Mouse (Mus musculus): ENCODE data around the gene Clk4. TPM values are rescaled to one million over a fixed set of nuclear protein-coding genes. Genes with fewer than 3 reads are reported as not detected.

The Clk4 gene
- polyA plus RNA-seq, 1 experiment: 0.47 TPM

DNA sequence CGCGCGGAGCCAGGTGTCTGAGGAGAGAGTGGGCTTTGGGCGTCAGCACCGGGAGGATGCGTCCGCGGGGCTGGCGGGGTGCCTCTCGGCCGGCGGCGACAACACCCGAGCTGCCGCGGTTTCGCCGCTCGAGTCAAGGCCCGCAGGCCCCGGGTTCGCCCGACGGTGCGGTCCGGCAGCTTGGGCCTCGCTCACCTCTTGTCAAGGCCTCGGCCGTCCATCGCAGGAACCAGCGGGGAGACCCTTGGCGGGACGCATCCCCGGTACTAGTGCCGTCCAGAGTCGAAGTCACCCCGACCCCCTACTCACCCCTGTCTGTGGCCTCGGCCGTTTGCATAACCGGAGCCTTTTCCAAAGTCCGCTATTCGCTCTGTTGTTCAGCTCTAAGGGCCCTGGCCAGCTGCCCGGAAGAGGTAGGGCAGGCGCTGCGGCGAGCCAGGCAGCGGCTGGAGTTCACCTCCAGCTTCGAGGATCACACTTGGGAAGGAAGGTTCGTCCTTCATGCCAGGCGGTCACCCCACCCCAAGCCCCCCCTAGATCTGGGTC lies 1.8 kb downstream of the Clk4 start:
- peaks cover 16% of the 10 kb centered on the region for H3K27me3 ChIP-seq (ENCODE audit: control insufficient read depth)
- peaks cover 35% of the 10 kb centered on the region for H3K36me3 ChIP-seq (ENCODE audit: control insufficient read depth)
- H3K9me3 ChIP-seq (ENCODE audit: control insufficient read depth, low read length): no peaks in the 10 kb centered on the region
- TF ChIP-seq GATA1 (IDR thresholded peaks at IDR 0.05; ENCODE audit: low read length) (no peak), TAL1 (IDR thresholded peaks at IDR 0.05; ENCODE audit: low read length) (no peak)
- H3K4me3 ChIP-seq (replicated peaks): peak overlapping the region; percentile 92
- H3K4me1 ChIP-seq (ENCODE audit: control insufficient read depth): peaks cover 47% of the 10 kb centered on the region

DNA sequence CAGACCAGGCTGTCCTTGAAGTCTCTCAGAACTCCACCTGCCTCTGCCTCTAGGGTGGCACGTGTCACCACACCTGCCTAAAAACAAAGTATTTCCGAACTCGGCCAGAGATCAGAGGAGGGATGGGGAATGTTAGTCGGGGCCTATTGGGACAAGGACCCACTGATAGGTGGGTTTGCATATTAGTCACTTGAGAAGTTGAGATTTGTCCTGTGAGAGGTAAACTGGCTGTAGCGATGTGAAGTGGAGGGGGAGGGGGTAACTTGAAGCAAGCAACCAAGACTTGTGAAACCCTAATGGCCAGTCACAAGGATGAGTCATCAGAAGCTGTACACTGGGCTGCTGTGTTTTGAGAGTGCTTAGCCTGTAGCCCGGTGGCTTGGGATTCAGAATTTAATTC lies 2.8 kb downstream of the Clk4 start:
- Histone ChIP-seq H3K27me3 (ENCODE audit: control insufficient read depth) (peaks cover 10% of the 10 kb centered on the region), H3K4me1 (ENCODE audit: control insufficient read depth) (peaks cover 48% of the 10 kb centered on the region), H3K4me3 (replicated peaks) (peak overlapping the region; percentile 92), H3K9me3 (ENCODE audit: control insufficient read depth, low read length) (no peaks in the 10 kb centered on the region), H3K36me3 (ENCODE audit: control insufficient read depth) (peaks cover 45% of the 10 kb centered on the region)
- no peak for TF ChIP-seq GATA1 (IDR thresholded peaks at IDR 0.05; ENCODE audit: low read length)
- no peak for TF ChIP-seq TAL1 (IDR thresholded peaks at IDR 0.05; ENCODE audit: low read length)

DNA sequence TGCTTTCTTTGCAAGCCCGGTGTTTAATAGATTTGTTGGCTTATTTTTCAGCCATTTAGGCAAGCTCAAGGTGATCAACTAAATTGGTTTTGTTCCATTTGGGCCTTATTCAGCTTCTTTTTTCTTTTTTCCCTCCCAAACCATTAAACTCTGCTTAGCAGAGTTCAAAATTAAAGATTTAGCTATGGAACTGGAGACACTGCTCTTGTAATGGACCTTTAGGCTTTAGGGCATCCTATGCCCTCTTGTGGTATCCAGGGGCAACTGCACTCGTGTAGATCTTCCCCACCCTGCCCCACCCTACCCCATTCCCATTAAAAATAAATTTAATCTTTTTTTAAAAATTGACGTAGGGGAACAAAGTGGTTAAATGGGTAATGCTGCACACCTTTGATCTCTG lies 3.8 kb downstream of the Clk4 start:
- Histone ChIP-seq H3K4me1 (ENCODE audit: control insufficient read depth) (peaks cover 48% of the 10 kb centered on the region), H3K27me3 (ENCODE audit: control insufficient read depth) (peaks cover 2% of the 10 kb centered on the region; the same call in 1 of the 2 replicates), H3K36me3 (ENCODE audit: control insufficient read depth) (peaks cover 54% of the 10 kb centered on the region), H3K4me3 (replicated peaks) (peak overlapping the region; percentile 92), H3K9me3 (ENCODE audit: control insufficient read depth, low read length) (no peaks in the 10 kb centered on the region)
- TF ChIP-seq GATA1 (IDR thresholded peaks at IDR 0.05; ENCODE audit: low read length) (no peak), TAL1 (IDR thresholded peaks at IDR 0.05; ENCODE audit: low read length) (no peak)

DNA sequence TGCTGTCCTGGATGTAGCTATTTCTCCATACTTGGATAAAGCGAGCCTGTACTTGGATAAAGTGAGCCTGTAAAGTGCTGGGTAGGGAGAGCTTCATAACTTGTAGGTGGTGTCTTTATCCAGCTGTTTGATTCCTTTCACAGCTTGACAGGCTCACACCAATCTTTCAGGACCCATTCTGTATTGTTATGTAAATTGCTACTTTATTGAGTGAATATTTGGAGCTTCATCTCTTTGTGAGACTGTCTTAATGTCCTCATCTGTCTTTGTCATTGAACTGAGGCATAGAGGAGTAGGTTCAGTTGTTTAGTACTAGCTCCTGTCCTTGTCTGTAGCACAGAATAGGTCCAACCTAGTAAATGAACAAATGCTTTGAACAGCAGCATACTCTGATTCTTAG lies 12.9 kb downstream of the Clk4 start:
- H3K36me3 ChIP-seq (ENCODE audit: control insufficient read depth): peaks cover 96% of the 10 kb centered on the region

DNA sequence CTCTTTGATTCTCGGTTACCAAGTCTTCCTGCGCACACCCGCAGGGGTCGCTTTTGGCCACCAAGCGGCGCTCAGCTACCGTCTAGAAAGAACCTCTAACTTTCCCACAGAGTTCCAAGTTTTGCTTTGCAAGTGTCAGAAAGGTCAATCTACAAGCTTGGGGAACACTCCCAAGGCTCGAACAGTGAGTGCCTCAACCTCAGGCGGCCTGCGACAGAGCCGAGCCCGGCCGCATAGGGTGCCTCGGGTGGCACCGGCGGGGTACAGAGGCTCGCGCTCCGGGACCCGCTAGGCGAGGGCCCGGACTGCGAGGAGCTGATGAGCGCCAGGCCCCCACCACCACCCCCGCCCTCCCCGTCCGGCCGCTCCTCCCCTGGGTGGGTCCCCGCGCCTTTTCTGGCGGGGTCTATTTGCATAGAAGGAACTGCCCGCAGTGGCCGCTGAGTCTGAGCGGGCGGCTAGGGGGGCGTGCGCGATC lies 28.1 kb downstream of the Clk4 start, which contains the start of gene Col23a1:
Gene Col23a1, plus strand, starts transcription at position 357 of the 478 bp plus-strand sequence.
- H3K36me3 ChIP-seq (ENCODE audit: control insufficient read depth): peaks cover 11% of the 10 kb centered on the region
- H3K4me3 ChIP-seq (replicated peaks): peak within 1 kb of the TSS; percentile 48
- H3K4me1 ChIP-seq (ENCODE audit: control insufficient read depth): peaks cover 5% of the 10 kb centered on the region
- TF ChIP-seq TAL1 (IDR thresholded peaks at IDR 0.05; ENCODE audit: low read length) (no peak), GATA1 (IDR thresholded peaks at IDR 0.05; ENCODE audit: low read length) (no peak)
- H3K27me3 ChIP-seq (ENCODE audit: control insufficient read depth): peaks cover 52% of the 10 kb centered on the region
- no peaks in the 10 kb centered on the region; the same call in 1 of the 2 replicates for H3K9me3 ChIP-seq (ENCODE audit: control insufficient read depth, low read length)

More for the DNA sequence above, 12.9 kb downstream of the Clk4 start:
- TF ChIP-seq TAL1 (IDR thresholded peaks at IDR 0.05; ENCODE audit: low read length) (no peak), GATA1 (IDR thresholded peaks at IDR 0.05; ENCODE audit: low read length) (no peak)
- Histone ChIP-seq H3K9me3 (ENCODE audit: control insufficient read depth, low read length) (no peaks in the 10 kb centered on the region), H3K27me3 (ENCODE audit: control insufficient read depth) (no peaks in the 10 kb centered on the region), H3K4me1 (ENCODE audit: control insufficient read depth) (no peaks in the 10 kb centered on the region; the same call in 1 of the 2 replicates), H3K4me3 (replicated peaks) (no peak overlapping the region)

DNA sequence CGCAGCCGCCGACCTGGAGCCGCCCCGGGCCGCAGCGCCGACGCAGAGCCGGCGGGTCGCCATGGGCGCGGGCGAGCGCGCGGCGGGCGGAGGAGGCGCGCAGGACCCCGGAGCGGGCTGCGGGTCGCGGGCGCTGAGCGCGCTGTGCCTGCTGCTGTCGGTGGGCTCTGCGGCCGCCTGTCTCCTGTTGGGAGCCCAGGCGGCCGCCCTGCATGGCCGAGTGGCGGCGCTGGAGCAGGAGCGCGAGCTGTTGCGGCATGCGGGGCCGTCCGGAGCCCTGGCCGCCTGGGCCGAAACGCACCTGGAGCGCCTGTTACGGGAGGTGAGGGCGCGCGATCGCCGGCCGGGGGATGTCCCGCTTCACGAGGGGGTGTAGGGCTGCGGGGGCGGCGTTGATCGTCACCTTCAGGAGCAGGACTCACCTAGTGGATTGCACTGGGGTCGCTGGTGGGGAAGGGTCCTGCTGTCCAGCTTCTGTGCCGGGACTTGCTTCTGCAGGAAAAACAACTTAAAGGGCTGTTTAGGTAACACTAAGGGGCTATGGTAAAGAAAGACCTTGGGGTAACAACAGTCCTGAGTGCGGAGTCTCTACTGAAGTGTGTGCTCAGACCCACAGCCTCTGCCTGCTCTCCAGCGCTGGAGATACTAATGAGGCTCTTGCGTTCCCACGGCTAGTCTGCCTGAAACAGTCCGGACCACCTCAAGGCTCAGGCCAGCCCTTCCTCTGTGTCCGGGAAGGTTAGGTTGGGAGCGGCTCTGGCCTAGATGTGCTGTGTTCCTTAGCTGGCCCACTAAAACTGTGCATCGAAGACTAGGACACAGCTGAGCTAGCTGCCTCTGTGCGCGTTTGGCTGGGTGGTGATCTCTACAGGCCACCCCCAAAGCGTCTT lies 28.8 kb downstream of the Clk4 start:
- TF ChIP-seq GATA1 (IDR thresholded peaks at IDR 0.05; ENCODE audit: low read length) (no peak), TAL1 (IDR thresholded peaks at IDR 0.05; ENCODE audit: low read length) (no peak)
- Histone ChIP-seq H3K9me3 (ENCODE audit: control insufficient read depth, low read length) (peaks cover under 1% of the 10 kb centered on the region; the same call in 1 of the 2 replicates), H3K36me3 (ENCODE audit: control insufficient read depth) (peaks cover 4% of the 10 kb centered on the region), H3K4me3 (replicated peaks) (peak overlapping the region; percentile 48), H3K4me1 (ENCODE audit: control insufficient read depth) (peaks cover 5% of the 10 kb centered on the region), H3K27me3 (ENCODE audit: control insufficient read depth) (peaks cover 52% of the 10 kb centered on the region)

DNA sequence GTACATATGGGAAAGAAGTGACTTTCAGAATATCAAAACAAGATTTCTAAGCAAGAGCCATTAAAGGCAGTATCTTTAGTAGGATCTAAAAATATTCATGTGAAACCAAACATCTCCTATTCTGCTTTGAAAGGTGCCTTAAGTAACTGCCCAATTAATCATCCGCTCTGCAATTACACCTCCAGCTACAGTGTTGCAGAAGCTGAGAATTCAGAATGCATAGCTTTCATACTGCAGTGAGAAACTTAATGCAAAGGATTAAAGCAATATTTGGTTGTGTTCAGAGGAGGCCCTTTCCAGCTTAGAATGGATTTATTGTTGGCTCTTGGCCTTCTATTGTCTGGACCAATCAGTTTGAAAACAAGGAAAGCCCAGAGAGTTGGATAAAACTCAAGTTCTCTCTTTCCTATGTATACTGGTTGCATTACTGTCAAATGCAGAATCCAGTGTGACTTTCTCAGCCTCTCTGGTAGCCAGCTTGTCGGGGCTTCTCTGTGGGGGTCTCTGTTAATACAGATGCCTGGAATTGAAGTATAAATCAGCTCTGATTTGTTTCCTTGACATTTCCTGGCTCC lies 32.5 kb downstream of the Clk4 start:
- H3K4me1 ChIP-seq (ENCODE audit: control insufficient read depth): peaks cover 5% of the 10 kb centered on the region
- TF ChIP-seq GATA1 (IDR thresholded peaks at IDR 0.05; ENCODE audit: low read length) (no peak), TAL1 (IDR thresholded peaks at IDR 0.05; ENCODE audit: low read length) (no peak)
- peaks cover 42% of the 10 kb centered on the region for H3K27me3 ChIP-seq (ENCODE audit: control insufficient read depth)
- no peaks in the 10 kb centered on the region for H3K36me3 ChIP-seq (ENCODE audit: control insufficient read depth)
- H3K4me3 ChIP-seq (replicated peaks): no peak overlapping the region
- peaks cover 2% of the 10 kb centered on the region; the same call in 1 of the 2 replicates for H3K9me3 ChIP-seq (ENCODE audit: control insufficient read depth, low read length)

DNA sequence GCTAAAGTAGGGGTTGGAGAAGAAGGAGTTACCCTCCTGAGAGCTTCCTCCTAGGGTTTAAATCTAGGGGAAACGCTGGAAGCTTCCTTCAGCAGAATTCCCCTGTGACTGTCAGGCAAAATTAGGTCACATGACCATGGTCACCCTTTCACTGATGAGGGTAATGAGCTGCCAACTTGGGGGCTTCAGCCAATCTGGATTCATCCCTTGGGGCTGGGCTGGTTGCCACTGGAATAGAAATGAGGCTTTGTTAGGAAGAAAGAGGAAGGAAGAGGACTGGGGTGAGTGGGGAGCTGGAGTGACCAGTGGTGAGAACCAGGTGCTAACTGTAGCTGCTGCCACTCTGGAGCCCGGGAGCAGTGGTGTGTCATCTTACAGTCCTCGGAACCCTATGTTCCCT lies 34.2 kb downstream of the Clk4 start:
- Histone ChIP-seq H3K4me1 (ENCODE audit: control insufficient read depth) (no peaks in the 10 kb centered on the region), H3K9me3 (ENCODE audit: control insufficient read depth, low read length) (peaks cover 2% of the 10 kb centered on the region; the same call in 1 of the 2 replicates), H3K4me3 (replicated peaks) (no peak overlapping the region), H3K36me3 (ENCODE audit: control insufficient read depth) (no peaks in the 10 kb centered on the region), H3K27me3 (ENCODE audit: control insufficient read depth) (peaks cover 25% of the 10 kb centered on the region)
- TF ChIP-seq GATA1 (IDR thresholded peaks at IDR 0.05; ENCODE audit: low read length) (no peak), TAL1 (IDR thresholded peaks at IDR 0.05; ENCODE audit: low read length) (no peak)

DNA sequence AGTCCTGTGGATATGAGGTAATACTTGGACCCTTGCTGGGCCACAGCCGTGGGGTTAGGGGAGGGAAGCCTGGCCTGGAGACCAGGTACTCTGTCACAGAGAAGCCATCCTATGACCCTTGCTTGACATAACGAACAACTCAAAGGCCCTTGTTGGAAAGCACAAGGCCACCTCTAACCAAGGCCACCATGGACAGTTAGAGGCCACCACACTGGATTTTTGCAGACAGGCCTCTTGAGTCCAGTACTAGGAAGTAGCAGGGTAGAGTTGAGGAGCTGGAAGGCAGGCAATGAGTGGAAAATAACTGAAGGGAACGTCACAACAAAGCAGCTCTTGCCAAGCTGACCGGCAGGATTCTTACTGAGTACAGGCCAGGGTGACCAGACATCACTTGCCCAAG lies 37.2 kb downstream of the Clk4 start:
- no peak overlapping the region for H3K4me3 ChIP-seq (replicated peaks)
- no peaks in the 10 kb centered on the region for H3K4me1 ChIP-seq (ENCODE audit: control insufficient read depth)
- H3K36me3 ChIP-seq (ENCODE audit: control insufficient read depth): no peaks in the 10 kb centered on the region
- peaks cover 2% of the 10 kb centered on the region; the same call in 1 of the 2 replicates for H3K9me3 ChIP-seq (ENCODE audit: control insufficient read depth, low read length)
- TF ChIP-seq GATA1 (IDR thresholded peaks at IDR 0.05; ENCODE audit: low read length): no peak
- TF ChIP-seq TAL1 (IDR thresholded peaks at IDR 0.05; ENCODE audit: low read length): no peak
- H3K27me3 ChIP-seq (ENCODE audit: control insufficient read depth): no peaks in the 10 kb centered on the region

Measured in erythroblast, embryonic 14.5 days (primary cell).